Mouse (Mus musculus) neural tube, embryonic 14.5 days (tissue): Measurements from ENCODE around the gene Xrcc4. TPM values are rescaled to one million over a fixed set of nuclear protein-coding genes. Genes with fewer than 3 reads are reported as not detected.

ENCODE experiments used
- ATAC-seq: fragments of 200-750 bp; cut with Nextera tagmentation; 2 replicates; pipeline ENCODE4 v1.8.0; 2017; ENCODE audit warnings: low read depth, mild to moderate bottlenecking, moderate TSS enrichment, moderate library complexity
- H3K27ac ChIP-seq: fragments of 300-500 bp; sonication (generic); 2 replicates; pipeline ENCODE4 v1.5.1; 2014; ENCODE audit warnings: low read depth, mild to moderate bottlenecking, control low read depth, low read length, moderate library complexity, mixed read lengths
- H3K27me3 ChIP-seq: fragments of 300-500 bp; sonication (generic); 2 replicates; pipeline ENCODE4 v1.6.1; 2014; ENCODE audit warnings: low read length; ENCODE audit not compliant: control insufficient read depth, insufficient read depth
- H3K36me3 ChIP-seq: fragments of 300-500 bp; sonication (generic); 2 replicates; pipeline ENCODE4 v1.6.1; 2014; ENCODE audit warnings: low read length, mixed read lengths; ENCODE audit not compliant: control insufficient read depth, insufficient read depth
- H3K4me1 ChIP-seq: fragments of 300-500 bp; sonication (generic); 2 replicates; pipeline ENCODE4 v1.6.1; 2014; ENCODE audit warnings: low read length; ENCODE audit not compliant: control insufficient read depth, insufficient read depth
- H3K4me2 ChIP-seq: fragments of 300-500 bp; sonication (generic); 2 replicates; pipeline ENCODE4 v1.6.1; 2014; ENCODE audit warnings: mild to moderate bottlenecking, low read depth, low read length, control low read depth
- H3K4me3 ChIP-seq: fragments of 300-500 bp; sonication (generic); 2 replicates; pipeline ENCODE4 v1.5.1; 2014; ENCODE audit warnings: low read depth, low read length, control low read depth, mixed read lengths
- H3K9ac ChIP-seq: fragments of 300-500 bp; sonication (generic); replicated peaks from 2 replicates; pipeline ENCODE4 v1.6.1; 2014; ENCODE audit warnings: low read depth, mild to moderate bottlenecking, control low read depth, low read length, mixed read lengths
- H3K9me3 ChIP-seq: fragments of 300-500 bp; sonication (generic); 2 replicates; pipeline ENCODE4 v1.6.1; 2016; ENCODE audit warnings: low read length; ENCODE audit not compliant: control insufficient read depth
- WGBS: fragments of 180-500 bp; shearing (Covaris S2); extraction: QIAGEN DNeasy Blood & Tissue Kit; methylation state at CpG from one replicate; pipeline ENCODE4 v1.1.7; 2014; 5-methylcytosine and 5-hydroxymethylcytosine counted together
- polyA plus RNA-seq: library from polyadenylated mRNA; unstranded; fragments of >200 nt; fragmentation: Nextera tagmentation; extraction: Ambion mirVana; gene quantifications from 2 replicates; pipeline ENCODE4 v1.2.1, GENCODE M21; 2014

The Xrcc4 gene
- polyA plus RNA-seq, 1 experiment from 2014 or later: 17.5 TPM

GRCm38 (mm10) chr13:90051735-90052134, 37.7 kb downstream of the Xrcc4 start:
- Histone ChIP-seq H3K27me3 (no peaks in the 10 kb centered on the region), H3K4me3 (no peak overlapping the region), H3K27ac (no peak overlapping the region), H3K9ac (no peak overlapping the region), H3K4me2 (no peak overlapping the region), H3K4me1 (no peaks in the 10 kb centered on the region), H3K9me3 (no peaks in the 10 kb centered on the region), H3K36me3 (no peaks in the 10 kb centered on the region)
- WGBS: 81% methylated on average over 6 of the region's 6 CpGs
- no peak for ATAC-seq

- no peak; the same call in 1 of the 2 replicates for ATAC-seq
- no peaks in the 10 kb centered on the region for H3K4me1 ChIP-seq
- no peak overlapping the region for H3K9ac ChIP-seq
- no peak overlapping the region for H3K27ac ChIP-seq
- H3K27me3 ChIP-seq: no peaks in the 10 kb centered on the region
- H3K4me3 ChIP-seq: no peak overlapping the region
- no peak overlapping the region for H3K4me2 ChIP-seq
- H3K9me3 ChIP-seq: no peaks in the 10 kb centered on the region
- H3K36me3 ChIP-seq: no peaks in the 10 kb centered on the region
- WGBS: 24% methylated on average over 2 of the region's 2 CpGs
Measured at GRCm38 (mm10) chr13:90039613-90040012, 49.8 kb downstream of the Xrcc4 start.

DNA sequence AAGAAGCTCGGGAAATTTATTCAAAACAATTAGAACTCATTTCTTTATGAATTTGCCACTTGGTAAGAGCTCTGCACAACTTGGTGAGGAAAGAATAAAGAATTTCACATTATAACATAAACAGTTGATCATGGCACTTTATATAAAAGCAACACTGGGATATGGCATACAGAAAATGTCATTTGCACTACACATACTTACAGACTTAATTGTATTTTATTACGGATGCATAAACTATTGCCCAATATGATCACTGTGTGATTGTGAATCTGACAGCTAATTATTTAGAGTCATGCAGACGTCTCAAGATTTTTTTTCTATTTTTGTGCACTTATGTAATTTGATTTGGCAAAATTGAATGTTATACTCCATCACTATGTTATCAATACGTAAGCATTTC, 56.4 kb downstream of the Xrcc4 start:
- no peak overlapping the region for H3K4me3 ChIP-seq
- H3K4me1 ChIP-seq: no peaks in the 10 kb centered on the region
- H3K27ac ChIP-seq: no peak overlapping the region
- 76% methylated on average over 4 of the region's 4 CpGs for WGBS
- no peak for ATAC-seq
- H3K9me3 ChIP-seq: no peaks in the 10 kb centered on the region
- no peak overlapping the region for H3K4me2 ChIP-seq
- no peaks in the 10 kb centered on the region for H3K36me3 ChIP-seq
- H3K9ac ChIP-seq: no peak overlapping the region
- no peaks in the 10 kb centered on the region for H3K27me3 ChIP-seq

- 66% methylated on average over 2 of the region's 2 CpGs for WGBS
- H3K27me3 ChIP-seq: no peaks in the 10 kb centered on the region
- H3K9ac ChIP-seq: no peak overlapping the region
- H3K4me2 ChIP-seq: no peak overlapping the region
- H3K36me3 ChIP-seq: no peaks in the 10 kb centered on the region
- H3K9me3 ChIP-seq: no peaks in the 10 kb centered on the region
- H3K4me1 ChIP-seq: no peaks in the 10 kb centered on the region
- no peak overlapping the region for H3K27ac ChIP-seq
- ATAC-seq: no peak
- H3K4me3 ChIP-seq: no peak overlapping the region
Measured at GRCm38 (mm10) chr13:90032523-90032922, 56.9 kb downstream of the Xrcc4 start.

DNA sequence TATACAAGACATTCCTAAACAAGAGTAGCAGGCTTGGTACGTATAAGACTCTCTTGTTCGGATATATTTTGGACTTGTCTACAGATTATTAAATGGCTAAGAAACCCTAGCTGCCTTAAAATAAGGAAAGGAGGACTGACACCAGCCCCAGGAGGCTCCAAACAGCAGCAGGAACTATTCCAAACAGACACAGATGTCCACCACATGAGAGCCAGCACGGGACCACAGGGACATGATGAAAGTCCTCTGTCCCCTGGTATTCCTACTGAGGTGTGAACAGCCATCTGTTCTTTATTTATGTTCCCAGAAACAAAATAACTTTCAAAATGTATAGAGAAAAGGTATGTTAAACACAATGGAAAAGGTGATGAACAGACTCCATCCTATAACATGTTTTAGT, 58.5 kb downstream of the Xrcc4 start:
- no peak overlapping the region for H3K27ac ChIP-seq
- WGBS: 85% methylated on average over 3 of the region's 3 CpGs
- no peak for ATAC-seq
- H3K36me3 ChIP-seq: no peaks in the 10 kb centered on the region
- no peaks in the 10 kb centered on the region for H3K4me1 ChIP-seq
- no peaks in the 10 kb centered on the region for H3K9me3 ChIP-seq
- no peaks in the 10 kb centered on the region for H3K27me3 ChIP-seq
- no peak overlapping the region for H3K9ac ChIP-seq
- no peak overlapping the region for H3K4me3 ChIP-seq
- H3K4me2 ChIP-seq: no peak overlapping the region

GRCm38 (mm10) chr13:90012620-90013019, 76.8 kb downstream of the Xrcc4 start:
- H3K27me3 ChIP-seq: no peaks in the 10 kb centered on the region
- no peak overlapping the region for H3K4me2 ChIP-seq
- WGBS: 81% methylated on average over 3 of the region's 3 CpGs
- H3K27ac ChIP-seq: no peak overlapping the region
- no peaks in the 10 kb centered on the region for H3K4me1 ChIP-seq
- H3K9ac ChIP-seq: no peak overlapping the region
- no peak overlapping the region for H3K4me3 ChIP-seq
- H3K9me3 ChIP-seq: no peaks in the 10 kb centered on the region
- H3K36me3 ChIP-seq: no peaks in the 10 kb centered on the region
- no peak for ATAC-seq

GRCm38 (mm10) chr13:90012198-90012597, 77.2 kb downstream of the Xrcc4 start:
- Histone ChIP-seq H3K9ac (no peak overlapping the region), H3K27me3 (no peaks in the 10 kb centered on the region), H3K36me3 (no peaks in the 10 kb centered on the region), H3K27ac (no peak overlapping the region), H3K9me3 (no peaks in the 10 kb centered on the region), H3K4me2 (no peak overlapping the region), H3K4me1 (no peaks in the 10 kb centered on the region), H3K4me3 (no peak overlapping the region)
- no peak for ATAC-seq
- 86% methylated on average over 8 of the region's 8 CpGs for WGBS

DNA sequence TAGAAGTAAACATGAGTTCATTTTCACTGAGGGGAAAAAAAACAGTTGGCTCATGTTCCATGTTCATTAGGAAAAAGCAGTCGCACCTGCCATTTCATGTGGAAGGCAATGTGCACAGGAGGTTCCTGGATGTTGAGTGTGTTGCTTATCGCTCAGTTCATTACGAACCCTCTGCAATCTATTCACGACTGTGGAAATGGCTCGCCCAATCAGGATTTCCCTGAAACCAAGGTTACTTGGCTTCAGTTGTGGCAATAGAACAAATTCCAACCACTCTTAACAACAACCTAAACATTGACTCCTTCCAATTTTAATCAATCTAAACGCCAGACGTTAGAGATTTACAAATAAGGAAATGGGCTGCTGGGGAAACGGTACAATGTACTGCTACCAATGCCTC, 78.3 kb downstream of the Xrcc4 start:
- 71% methylated on average over 8 of the region's 8 CpGs for WGBS
- no peak overlapping the region for H3K4me3 ChIP-seq
- no peak overlapping the region for H3K27ac ChIP-seq
- no peak overlapping the region for H3K9ac ChIP-seq
- no peaks in the 10 kb centered on the region for H3K4me1 ChIP-seq
- no peaks in the 10 kb centered on the region for H3K36me3 ChIP-seq
- H3K4me2 ChIP-seq: no peak overlapping the region
- ATAC-seq: no peak
- no peaks in the 10 kb centered on the region for H3K27me3 ChIP-seq
- no peaks in the 10 kb centered on the region for H3K9me3 ChIP-seq

- Histone ChIP-seq H3K9me3 (no peaks in the 10 kb centered on the region), H3K27me3 (no peaks in the 10 kb centered on the region), H3K4me3 (no peak overlapping the region), H3K4me2 (no peak overlapping the region), H3K9ac (no peak overlapping the region), H3K4me1 (no peaks in the 10 kb centered on the region), H3K36me3 (no peaks in the 10 kb centered on the region), H3K27ac (no peak overlapping the region)
- no peak for ATAC-seq
Measured at GRCm38 (mm10) chr13:90009786-90010185, 79.6 kb downstream of the Xrcc4 start.

- WGBS: 98% methylated on average over 1 of the region's 1 CpGs
- no peak overlapping the region for H3K27ac ChIP-seq
- no peak overlapping the region for H3K9ac ChIP-seq
- no peak overlapping the region for H3K4me3 ChIP-seq
- ATAC-seq: no peak
- H3K4me1 ChIP-seq: no peaks in the 10 kb centered on the region
- no peaks in the 10 kb centered on the region for H3K9me3 ChIP-seq
- no peak overlapping the region for H3K4me2 ChIP-seq
- no peaks in the 10 kb centered on the region for H3K36me3 ChIP-seq
- no peaks in the 10 kb centered on the region for H3K27me3 ChIP-seq
Measured at GRCm38 (mm10) chr13:90005561-90005960, 83.8 kb downstream of the Xrcc4 start.
